ENCODE assay signal across 17 mouse cellular contexts in the genomic region with DNA sequence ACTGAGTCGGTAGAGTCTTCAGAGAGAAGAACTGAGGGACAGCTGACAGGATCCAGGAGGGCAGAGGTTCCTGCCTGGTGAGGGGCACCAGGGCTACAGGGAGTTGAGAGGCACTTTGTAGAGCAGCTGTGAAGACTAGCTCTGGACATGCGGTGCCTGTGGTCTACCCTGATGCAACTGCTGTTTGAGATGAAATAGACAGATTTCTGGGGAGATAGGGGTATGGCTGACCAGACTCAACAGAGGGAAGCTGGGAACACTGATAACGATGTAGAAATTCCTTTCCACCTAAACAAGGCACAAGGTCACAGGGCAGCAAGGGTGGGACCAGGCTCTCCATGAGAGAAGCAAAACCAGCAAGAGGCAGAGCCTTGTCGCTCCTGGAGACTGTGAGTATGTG. TPM values are rescaled to one million over a fixed set of nuclear protein-coding genes. Genes with fewer than 3 reads are reported as not detected.
"Had no signal": no experiment of that assay in that cellular context is flagged by ENCODE, and none has a peak within 500 bp of the region (broad histone marks: within the 10 kb centered on the region; RNA-seq: fewer than 3 reads in every experiment).

No protein-coding gene starts in this region.

- H3K9ac ChIP-seq: kidney, embryonic 15.5 days; limb, embryonic 15.5 days; liver, embryonic 14.5 days; midbrain, embryonic 13.5 days had no signal

- H3K4me1 ChIP-seq: midbrain, embryonic 13.5 days had no signal

- H3K36me3 ChIP-seq: kidney, embryonic 15.5 days; limb, embryonic 15.5 days; midbrain, embryonic 13.5 days had no signal

- DNase-seq: kidney, adult 18-20 months; kidney, postnatal 14 days; lung, adult 18-20 months; right cerebral cortex, postnatal 25 days; thymus, postnatal 36 days had no signal

- H3K4me3 ChIP-seq: kidney, embryonic 15.5 days; left cerebral cortex, adult 2 months; limb, embryonic 15.5 days; midbrain, embryonic 13.5 days had no signal

- H3K27ac ChIP-seq: kidney, embryonic 15.5 days; left cerebral cortex, adult 2 months; limb, embryonic 15.5 days; liver, embryonic 14.5 days; midbrain, embryonic 13.5 days had no signal

- H3K9me3 ChIP-seq: kidney, embryonic 15.5 days; limb, embryonic 15.5 days; midbrain, embryonic 13.5 days had no signal

- H3K27me3 ChIP-seq: kidney, embryonic 15.5 days; limb, embryonic 15.5 days; midbrain, embryonic 13.5 days had no signal

- H3K4me2 ChIP-seq: kidney, embryonic 15.5 days; limb, embryonic 15.5 days; midbrain, embryonic 13.5 days had no signal

- ATAC-seq: inflammation-experienced regulatory T-cells, adult 6 months; midbrain, embryonic 13.5 days had no signal

RNA-seq across cellular contexts. Expression of gene Gm5294, which starts 45.8 kb away (rescaled TPM):
- polyA plus RNA-seq: inflammation-experienced regulatory T-cells, adult 6 months; kidney, embryonic 15.5 days; large intestine, adult 2 months; limb, embryonic 11.5 days; limb, embryonic 15.5 days; liver, embryonic 14.5 days; lung, embryonic 16.5 days; midbrain, embryonic 13.5 days; neural tube, embryonic 14.5 days; small intestine, adult 2 months; thymus, postnatal 0 days had no signal
